Mouse (Mus musculus): ENCODE data around the gene Gemin2.
A peak's percentile ranks its signal among the peaks of the same experiment; 100 is the strongest.

Gene Gemin2

DNA sequence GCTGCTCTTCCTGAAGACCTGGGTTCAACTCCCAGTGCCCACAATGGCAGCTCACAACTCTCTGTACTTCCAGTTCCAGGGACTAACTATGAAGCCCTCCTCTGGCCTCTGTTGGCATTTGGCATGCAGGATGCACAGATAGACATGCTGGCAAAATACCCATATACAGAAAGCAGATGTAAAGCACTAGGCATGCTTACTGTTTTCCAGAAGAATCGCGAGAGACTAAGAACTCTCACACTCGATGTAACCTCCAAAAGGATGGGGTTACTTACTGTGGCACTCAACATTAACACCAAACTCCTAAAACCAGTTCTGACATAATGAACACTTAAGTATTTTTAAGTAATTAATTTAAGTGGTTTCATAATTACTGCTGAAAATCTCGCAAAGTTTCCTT is 47.1 kb downstream of the Gemin2 start:
- DNase-seq = no peak

DNA sequence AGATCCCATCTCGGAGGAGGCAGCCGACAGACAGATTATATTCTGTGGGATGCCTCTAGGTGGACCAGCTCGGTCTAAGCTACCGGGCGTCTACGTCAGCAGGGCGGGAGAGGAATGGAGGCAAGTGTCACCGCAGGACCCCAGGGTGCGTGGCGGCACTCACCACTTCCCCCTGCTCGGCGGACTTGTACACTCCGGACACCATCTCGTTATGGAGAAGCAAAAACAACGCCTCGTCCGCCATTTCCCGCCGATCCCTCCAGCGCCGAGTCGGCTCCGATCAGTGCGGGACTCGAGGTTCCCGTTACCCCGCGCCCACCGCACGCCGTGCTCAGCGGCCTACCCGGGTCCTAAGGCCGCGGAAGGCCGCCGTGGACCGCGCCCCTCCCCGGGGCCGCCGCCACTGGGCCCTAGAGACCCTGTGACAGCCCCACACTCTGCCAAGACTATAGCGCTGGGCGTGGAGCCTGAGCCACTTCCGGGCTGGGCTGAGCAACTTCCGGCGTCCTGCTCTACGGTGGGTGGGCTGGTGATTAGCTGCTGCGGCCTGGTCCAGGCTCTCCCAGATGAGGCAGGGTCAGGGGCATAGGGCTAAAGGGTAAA is 47.9 kb downstream of the Gemin2 start, which contains the start of gene Trappc6b:
TSS of gene Trappc6b (minus strand) at position 480 of the 603 bp plus-strand sequence.
- peak; percentile 90 to 92 for DNase-seq

DNA sequence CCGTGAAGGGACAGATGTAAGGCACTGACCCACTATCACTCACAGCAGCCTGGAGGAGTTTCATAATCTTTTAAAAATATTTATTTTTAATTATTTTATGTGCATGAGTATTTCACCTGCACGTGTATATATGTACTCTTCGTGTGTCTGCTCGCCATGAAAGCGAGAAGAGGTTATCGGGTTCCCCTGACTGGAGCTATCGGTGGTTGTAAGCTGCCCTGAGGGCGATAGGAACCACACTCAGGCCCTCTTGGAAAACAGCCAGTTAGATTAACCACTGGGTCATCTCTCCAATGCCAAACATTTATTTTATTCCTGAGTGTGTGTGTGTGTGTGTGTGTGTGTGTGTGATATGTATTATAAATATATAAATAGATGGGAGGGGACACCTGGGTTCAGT is 51.6 kb downstream of the Gemin2 start:
- no peak for DNase-seq

DNA sequence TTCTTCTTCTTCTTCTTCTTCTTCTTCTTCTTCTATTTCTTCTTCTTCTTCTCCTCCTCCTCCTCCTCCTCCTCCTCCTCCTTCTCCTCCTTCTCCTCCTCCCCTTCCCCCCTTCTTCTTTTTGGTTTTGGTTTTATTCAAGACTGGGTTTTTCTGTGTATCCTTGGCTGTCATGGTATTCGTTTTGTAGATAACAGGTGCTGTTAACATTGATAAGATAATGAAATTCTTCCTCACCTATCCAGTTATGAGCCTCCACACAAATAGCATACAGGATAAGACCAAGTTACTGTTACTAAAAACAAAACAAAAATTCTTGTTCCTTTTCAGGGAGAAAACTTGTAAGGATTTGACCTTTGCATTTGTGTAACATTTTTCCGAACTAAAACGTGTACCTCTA is 52.6 kb downstream of the Gemin2 start:
- no peak for DNase-seq

DNA sequence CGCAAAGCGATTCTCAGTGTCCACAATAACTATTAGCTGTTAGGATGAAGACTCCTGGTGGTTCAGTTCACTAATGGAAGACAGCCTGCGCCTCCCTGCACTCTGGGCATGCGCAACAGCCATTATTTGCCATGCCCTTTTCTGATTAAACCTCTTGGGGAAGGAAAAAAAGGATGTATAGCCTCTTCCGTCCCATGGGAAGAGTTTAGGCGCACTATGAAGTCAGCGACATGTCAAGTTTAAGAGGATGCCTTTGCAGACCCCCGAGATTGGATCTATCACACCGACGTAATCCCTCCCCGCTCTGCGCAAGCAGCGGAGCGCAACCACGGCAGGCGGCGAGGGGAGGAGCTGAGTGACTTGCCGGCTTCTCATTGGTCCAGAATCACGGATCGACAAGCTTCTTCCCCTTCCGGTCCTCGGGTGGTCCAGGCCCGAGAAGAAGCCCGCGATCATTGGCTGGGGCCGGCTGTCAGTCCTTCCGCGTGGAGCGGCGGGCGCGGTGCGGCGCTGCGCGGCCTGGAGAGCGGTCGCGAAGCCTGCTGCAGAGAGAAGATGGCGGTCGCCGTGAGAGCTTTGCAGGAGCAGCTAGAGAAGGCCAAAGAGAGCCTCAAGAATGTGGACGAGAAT is 53.4 kb downstream of the Gemin2 start, which contains the start of gene Pnn:
TSS of gene Pnn (plus strand) at position 437 of the 630 bp plus-strand sequence.
- DNase-seq = peak; percentile 97 to 98

DNA sequence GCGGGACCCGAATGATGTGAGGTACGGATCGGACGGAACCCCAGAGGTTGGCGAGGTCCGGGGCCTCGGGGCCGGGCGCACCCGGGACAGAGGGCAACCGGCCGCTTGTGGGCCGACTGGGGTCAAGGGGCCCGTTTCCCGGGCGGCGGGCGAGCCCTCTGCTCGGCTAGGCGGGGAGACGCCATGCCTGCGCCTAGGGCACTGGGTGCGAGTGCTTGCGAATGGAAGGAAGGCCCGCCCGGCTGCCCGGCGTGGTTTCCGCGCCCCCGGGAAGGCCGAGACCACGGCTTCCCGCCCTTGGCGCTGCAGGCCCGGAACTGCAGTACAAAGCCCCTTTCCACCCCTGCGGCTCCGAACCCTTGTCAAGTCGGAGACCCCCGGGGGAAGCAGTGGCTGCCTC is 53.9 kb downstream of the Gemin2 start:
- DNase-seq = no peak

DNA sequence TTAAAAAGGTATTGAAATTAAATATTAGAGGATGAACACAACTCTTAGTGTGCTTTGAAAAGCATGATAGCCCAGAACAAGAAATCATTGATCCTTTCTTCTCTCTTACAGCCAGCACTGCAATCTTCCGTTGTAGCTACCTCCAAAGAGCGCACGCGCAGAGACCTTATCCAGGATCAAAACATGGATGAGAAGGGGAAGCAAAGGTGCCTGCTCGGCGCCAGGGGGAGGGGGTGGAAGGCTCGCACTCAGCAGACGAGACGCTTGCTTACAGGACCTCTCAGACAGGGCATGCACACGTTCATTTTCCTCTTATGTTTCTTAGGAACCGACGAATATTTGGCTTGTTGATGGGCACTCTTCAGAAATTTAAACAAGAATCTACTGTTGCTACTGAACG is 55.6 kb downstream of the Gemin2 start:
- no peak for DNase-seq

DNA sequence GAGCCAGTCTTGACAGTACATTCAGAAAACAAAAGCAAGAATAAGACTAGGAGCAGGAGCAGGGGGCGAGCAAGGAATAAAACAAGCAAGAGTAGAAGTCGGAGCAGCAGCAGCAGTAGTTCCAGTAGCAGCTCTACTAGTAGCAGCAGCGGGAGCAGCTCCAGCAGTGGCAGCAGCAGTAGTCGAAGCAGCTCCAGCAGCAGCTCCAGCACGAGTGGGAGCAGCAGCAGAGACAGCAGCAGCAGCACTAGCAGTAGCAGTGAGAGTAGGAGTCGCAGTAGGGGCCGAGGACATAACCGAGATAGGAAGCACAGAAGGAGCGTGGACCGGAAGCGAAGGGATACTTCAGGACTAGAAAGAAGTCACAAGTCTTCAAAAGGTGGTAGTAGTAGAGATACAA is 59.1 kb downstream of the Gemin2 start:
- no peak for DNase-seq

DNA sequence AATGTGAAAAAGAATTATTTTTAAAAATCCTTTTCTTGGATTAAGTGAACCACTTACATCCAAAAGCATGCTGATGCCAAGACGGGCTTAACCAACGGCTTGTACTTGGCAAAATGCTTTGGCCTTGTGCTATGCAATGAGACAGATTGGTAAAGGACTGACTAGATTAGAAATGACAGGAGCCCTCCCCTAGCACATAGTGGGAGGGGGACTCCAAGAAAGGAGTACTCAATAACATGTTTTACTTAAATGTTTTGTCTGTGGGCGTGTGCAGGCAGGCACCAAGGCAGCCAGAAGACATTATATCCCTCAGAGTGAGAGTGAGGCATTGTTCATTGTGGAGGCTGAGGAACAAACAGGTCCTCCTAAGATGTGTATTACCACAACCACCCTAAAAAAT is 60.9 kb downstream of the Gemin2 start:
- peak in 1 of 2 experiments; percentile 17 for DNase-seq

DNA sequence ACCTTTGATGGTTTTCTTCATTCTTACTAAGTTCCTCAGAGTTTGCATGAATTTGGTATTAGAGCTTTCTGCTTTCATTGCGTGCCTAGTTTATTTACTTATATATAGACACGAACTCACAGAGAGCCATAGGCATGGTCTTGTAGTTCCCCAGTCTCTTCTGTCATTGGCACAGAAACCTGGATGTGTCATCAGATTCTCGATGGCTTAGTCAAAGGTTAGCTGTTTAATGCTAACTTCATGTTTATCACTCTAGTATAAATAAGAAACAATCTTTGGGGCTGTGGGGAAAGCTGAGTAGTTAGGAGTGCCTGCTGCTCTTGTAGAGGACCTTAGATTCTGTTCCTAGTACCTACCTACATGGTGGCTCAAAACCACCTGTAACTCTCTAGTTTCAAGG is 63.8 kb downstream of the Gemin2 start:
- DNase-seq = no peak

DNA sequence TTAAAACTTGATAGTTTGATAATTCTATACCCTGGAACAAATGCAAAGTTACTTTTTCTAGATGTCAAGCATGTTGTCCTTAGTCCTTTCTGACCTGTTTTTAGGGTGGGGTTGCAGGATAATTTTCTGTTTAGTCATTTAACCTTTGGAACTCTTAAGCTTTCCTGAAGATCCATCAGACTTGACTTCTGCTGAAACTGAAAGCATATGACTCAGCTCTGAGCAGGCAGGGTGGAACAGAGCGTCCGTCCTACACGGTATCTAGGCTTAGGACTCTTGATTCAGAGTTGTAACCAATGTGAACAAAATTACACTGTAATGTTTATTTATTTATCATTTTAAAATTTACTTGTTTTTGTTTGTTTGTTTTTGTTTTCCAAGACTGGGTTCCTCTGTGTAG is 64.7 kb downstream of the Gemin2 start:
- no peak for DNase-seq
